Mouse (Mus musculus) MEL-GATA-1-ER (cell line): ENCODE measurements around the gene Olfr710.
"Not testable (repeated sequence)": the region's sequence is repeated elsewhere in the genome, so short reads cannot be mapped to it uniquely, and the experiment has no call there.

Experiments used
- DNase-seq: peaks from one replicate; pipeline ENCODE4 v3.0.0-alpha.2; 2012; ENCODE audit warnings: low read depth; ENCODE audit errors: extremely low read depth

The Olfr710 gene

DNA sequence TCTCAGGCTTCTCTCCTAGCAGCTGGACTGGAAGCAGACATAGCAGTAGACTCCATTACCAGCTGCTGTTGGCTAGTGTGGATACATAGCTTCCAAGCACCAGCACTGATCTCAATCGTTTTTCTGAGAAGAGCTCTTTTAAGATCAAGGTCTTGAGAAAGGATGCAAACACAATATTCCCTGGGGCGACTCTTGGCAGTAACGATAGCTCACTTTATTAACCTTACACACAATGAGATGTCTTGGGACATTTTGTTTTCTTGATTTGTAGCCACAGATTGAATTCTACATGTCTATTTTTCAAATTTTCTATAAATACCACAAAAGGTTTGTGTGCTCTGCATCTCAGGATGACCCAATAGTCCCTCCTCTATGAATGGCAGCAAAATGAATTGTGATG lies at the start of gene Olfr710:
Gene Olfr710, minus strand, starts transcription at position 101 of the 400 bp plus-strand sequence.
- DNase-seq = no peak

DNA sequence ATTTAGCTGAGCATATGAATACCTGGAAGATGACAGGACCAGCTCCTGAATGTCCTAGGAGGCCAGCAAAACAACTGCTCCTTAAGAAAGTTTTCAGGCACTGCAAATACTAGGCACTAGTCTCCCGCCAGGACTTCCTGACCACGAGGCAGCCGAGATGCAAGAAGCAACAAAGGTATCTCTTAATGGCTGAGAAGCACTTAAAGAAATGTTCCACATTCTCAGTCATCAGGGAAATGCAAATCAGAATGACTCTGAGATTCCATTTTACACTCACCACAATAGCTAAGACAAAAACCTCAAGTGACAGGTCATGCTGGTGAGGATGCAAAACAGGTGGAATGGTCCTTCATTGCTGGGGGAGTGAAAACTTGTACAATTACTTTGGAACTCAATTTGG lies 37.1 kb upstream of the Olfr710 start:
- DNase-seq = no peak

DNA sequence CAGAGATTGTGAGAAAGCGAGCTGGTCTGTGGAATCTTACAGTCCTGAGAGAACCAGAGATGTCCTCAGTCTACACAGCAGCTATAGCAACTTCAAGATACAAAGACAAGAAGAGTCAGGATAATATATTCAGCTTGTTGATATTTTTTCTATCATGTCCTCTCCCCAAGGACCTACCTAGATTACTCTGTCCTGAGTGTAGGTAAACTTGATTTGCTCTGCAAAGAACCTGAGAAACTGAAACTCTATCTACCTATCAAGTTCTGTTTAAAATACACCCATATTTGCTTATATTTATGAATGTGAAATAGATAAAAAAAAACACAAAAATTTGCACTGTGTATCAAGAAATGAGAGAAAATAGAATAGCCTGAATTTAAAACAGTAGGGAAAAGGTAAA lies 27.2 kb upstream of the Olfr710 start, which contains the start of gene Olfr711:
Gene Olfr711, minus strand, starts transcription at position 101 of the 400 bp plus-strand sequence.
- DNase-seq = no peak

DNA sequence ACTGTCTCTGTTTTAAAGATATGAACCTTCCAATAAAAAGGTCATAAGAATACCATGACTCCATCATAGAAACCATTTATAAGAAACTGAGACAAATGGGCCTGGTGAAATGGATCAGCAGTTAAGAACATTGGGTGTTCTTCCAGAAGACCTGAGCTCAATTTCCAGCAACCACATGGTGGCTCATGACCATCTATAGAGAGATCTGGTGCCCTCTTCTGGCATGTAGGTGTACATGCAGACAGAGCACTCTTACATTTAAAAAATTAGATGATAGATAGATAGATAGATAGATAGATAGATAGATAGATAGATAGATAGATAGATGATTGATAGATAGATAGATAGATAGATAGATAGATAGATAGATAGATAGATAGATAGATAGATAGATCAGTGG lies 19.4 kb upstream of the Olfr710 start:
- not testable (repeated sequence) for DNase-seq

DNA sequence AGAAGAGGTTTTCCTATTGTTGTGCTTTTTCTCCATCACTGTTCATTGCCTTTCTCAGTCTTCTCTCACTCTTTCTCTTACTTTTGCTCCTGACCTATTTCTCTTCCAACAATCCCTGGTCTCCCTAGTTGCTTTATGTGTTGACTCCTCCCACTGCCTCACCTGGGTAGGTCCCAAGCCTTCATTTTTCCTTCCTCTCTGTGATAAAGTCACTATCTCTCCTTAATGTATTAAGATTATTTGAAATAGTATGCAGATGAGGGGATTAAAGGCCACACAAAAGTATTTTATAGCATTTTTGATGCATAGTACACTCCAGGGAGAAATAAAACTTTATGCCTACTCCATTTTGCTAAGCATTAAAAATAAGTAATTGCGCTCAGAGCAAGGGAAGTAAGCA lies 15.7 kb upstream of the Olfr710 start, which contains the start of gene Olfr6:
Gene Olfr6, minus strand, starts transcription at position 101 of the 400 bp plus-strand sequence.
- DNase-seq = no peak

DNA sequence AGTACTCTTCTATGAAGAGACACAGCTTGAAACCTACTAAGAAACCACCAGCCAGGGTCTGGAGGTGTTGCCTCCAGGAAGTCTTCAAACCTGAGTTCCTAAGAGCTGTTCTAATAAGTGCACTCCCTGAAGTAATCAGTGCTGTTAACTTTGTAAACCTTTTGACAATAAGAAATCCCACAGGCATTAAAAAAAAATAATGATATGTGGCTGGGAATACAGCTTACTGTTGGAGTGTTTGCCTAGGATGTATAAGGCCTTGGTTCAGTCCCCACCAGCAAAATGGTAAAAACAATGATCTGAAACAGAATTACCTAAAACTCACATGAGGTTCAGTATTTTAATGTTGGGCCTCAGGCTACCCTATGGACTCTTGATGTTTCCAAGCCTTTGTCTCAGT lies 16.0 kb downstream of the Olfr710 start, which contains the start of gene Olfr709-ps1:
Gene Olfr709-ps1, minus strand, starts transcription at position 101 of the 400 bp plus-strand sequence.
- no peak for DNase-seq

DNA sequence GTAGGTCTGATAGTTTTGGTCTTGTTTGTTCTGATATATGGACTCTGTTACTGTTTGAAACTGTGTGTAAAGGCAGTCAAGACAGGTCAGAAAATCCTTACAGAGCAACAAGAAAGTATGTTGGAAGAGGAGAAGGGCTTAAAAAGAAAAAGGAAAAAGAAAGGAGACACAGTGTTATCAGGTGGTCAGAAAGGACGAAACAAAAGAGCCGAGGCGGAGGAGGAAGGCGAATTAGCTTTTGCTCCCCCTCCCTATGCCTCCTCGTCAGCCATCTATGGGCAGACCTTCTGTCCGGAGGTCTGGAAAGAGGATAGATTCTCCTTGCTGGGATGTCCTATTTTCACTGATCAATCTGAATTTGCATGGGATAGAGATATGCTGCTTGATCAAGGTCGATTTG lies 27.2 kb downstream of the Olfr710 start:
- not testable (repeated sequence) for DNase-seq

DNA sequence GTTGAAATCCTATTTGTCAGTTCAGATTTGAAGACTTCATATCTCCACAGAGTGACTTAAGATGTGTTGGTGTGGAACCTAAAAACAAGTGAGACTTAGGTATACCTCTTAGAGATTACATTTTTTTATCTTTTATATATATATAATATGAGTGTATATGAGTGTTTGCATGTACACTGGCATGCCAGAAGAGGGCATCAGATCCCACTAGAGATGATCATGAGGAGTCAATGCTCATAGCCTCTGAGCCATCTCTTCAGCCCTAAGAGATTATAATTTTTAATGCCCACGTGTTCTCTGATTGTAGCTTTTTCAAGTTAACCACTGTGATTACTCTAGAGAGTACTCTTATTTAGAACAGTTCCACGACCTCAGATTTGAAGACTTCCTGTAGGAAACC lies 40.4 kb downstream of the Olfr710 start, which contains the start of gene Olfr1532-ps1:
Gene Olfr1532-ps1, plus strand, starts transcription at position 326 of the 400 bp plus-strand sequence.
- DNase-seq = no peak

DNA sequence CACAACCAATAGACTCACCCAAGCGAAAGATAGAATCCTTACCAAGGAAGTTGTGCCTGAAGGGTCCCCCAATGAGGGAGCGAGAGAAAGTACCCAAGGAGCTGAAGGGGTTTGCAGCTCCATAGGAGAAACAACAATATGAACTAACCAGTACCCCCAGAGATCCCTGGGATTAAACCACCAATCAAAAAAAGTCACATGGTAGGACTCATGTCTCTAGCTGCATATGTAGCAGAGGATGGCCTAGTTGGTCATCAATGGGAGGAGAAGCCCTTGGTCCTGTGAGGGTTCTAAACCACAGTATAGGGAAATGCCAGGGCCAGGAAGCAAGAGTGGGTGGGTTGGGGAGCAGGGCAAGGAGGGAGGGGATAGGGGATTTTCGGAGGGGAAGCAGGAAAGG lies 47.0 kb downstream of the Olfr710 start, which contains the start of gene Olfr707:
Gene Olfr707, minus strand, starts transcription at position 101 of the 400 bp plus-strand sequence.
- DNase-seq = not testable (repeated sequence)
